Comparison of ENCODE assay signal across 9 mouse cellular contexts in the genomic region with DNA sequence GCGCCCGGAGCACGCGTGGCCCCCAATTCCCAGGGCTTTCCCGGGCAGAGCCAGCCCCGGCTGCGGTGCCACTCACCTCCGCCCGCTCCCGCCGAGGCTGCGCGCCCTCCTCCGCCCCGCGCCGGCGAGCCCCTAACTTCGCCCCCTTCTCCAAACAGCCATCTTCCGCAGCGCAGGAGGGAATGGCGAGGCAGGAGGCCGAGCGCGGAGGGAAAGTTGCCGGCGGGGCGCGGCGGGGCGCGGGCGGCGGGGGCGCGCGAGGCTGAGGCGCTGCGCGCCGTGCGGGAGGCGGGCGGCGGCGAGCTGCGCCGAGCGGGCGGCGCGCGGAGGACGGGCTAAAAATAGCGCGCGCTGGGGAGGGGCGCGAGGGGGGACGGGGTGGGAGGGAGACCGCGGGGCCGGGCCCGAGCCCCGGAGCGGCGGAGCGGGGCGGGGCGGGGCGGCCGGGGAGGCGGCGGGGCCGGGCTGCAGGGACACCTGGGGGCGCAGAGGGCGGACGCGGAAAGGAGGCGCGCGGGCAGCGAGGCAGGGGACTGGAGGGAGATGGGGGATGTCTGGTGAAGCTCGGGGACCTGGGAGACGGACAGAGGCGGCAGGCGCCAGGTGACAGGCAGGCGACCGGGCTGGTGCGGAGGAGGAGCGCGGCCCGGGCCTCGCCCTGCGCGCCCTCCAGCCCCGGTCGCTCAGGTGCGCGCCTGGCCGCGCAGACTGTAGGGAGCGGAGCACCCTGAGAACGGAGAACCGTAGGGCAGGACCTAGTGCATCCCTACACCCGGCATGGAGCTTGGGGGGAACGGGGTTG. TPM values are rescaled to one million over a fixed set of nuclear protein-coding genes. Genes with fewer than 3 reads are reported as not detected.
DNase-seq lines count a peak whose midpoint lies in the region; ATAC-seq and TF ChIP-seq lines count a peak whose summit lies in the region.
"Had no signal": no experiment of that assay in that cellular context is flagged by ENCODE, and none has a peak within 500 bp of the region (broad histone marks: within the 10 kb centered on the region; RNA-seq: fewer than 3 reads in every experiment).

No protein-coding gene starts in this region.

- no peaks in the 10 kb centered on the region for H3K9me3 ChIP-seq in kidney, embryonic 15.5 days (replicated peaks)
- H3K9me3 ChIP-seq in intestine, postnatal 0 days (ENCODE audit: control insufficient read depth), result no peaks in the 10 kb centered on the region
- no peaks in the 10 kb centered on the region for H3K9me3 ChIP-seq in liver, embryonic 15.5 days (replicated peaks)

- peak; percentile 90 for ATAC-seq in kidney, embryonic 15.5 days (replicated peaks; ENCODE audit: low FRiP score)
- ATAC-seq in intestine, postnatal 0 days, result peak; percentile 49
- no peak for ATAC-seq in liver, embryonic 15.5 days (ENCODE audit: insufficient read depth)
- ATAC-seq: Patski had no signal

- H3K4me1 ChIP-seq in kidney, embryonic 15.5 days, result peaks cover 7% of the 10 kb centered on the region
- H3K4me1 ChIP-seq in intestine, postnatal 0 days (replicated peaks; ENCODE audit: control insufficient read depth, insufficient read depth, low read length), result no peaks in the 10 kb centered on the region
- no peaks in the 10 kb centered on the region for H3K4me1 ChIP-seq in liver, embryonic 15.5 days (replicated peaks)

- WGBS in kidney, embryonic 15.5 days, result under 1% methylated on average over 105 of the region's 107 CpGs
- WGBS in intestine, postnatal 0 days, result under 1% methylated on average over 65 of the region's 107 CpGs
- WGBS in liver, embryonic 15.5 days (ENCODE audit: insufficient replicate concordance), result under 1% methylated on average over 106 of the region's 107 CpGs

- peak overlapping the region; percentile 97 for H3K4me2 ChIP-seq in kidney, embryonic 15.5 days
- peak overlapping the region; percentile 95 for H3K4me2 ChIP-seq in intestine, postnatal 0 days (replicated peaks; ENCODE audit: low read depth)
- peak overlapping the region; percentile 66 for H3K4me2 ChIP-seq in liver, embryonic 15.5 days

- H3K36me3 ChIP-seq in kidney, embryonic 15.5 days, result no peaks in the 10 kb centered on the region
- no peaks in the 10 kb centered on the region for H3K36me3 ChIP-seq in intestine, postnatal 0 days (ENCODE audit: control insufficient read depth, insufficient read depth)
- H3K36me3 ChIP-seq in liver, embryonic 15.5 days (replicated peaks), result no peaks in the 10 kb centered on the region

- DNase-seq in kidney, adult 18-20 months, result no peak
- peak; percentile 56 for DNase-seq in cerebellum, adult 9-10 months
- peak; percentile 20 to 21 for DNase-seq in frontal cortex, postnatal 25 days (ENCODE audit: low spot score in 2 of 2)
- peak; percentile 77 for DNase-seq in retina, postnatal 1 day
- DNase-seq in urinary bladder, postnatal 10 days (ENCODE audit: low spot score), result no peak

- H3K4me3 ChIP-seq in kidney, embryonic 15.5 days (replicated peaks), result peak overlapping the region; percentile 73
- peak overlapping the region; percentile 63 for H3K4me3 ChIP-seq in intestine, postnatal 0 days (ENCODE audit: low read depth, low read length)
- H3K4me3 ChIP-seq in liver, embryonic 15.5 days (replicated peaks), result peak overlapping the region; percentile 51

- H3K27ac ChIP-seq in kidney, embryonic 15.5 days, result peak overlapping the region; percentile 32; the same call in 1 of the 2 replicates
- no peak overlapping the region for H3K27ac ChIP-seq in intestine, postnatal 0 days (ENCODE audit: low read depth, low read length)
- no peak overlapping the region for H3K27ac ChIP-seq in liver, embryonic 15.5 days (replicated peaks)

- TF ChIP-seq CTCF in intestine, postnatal 0 days (IDR thresholded peaks at IDR 0.05; ENCODE audit: low read depth), result no peak

- peaks cover 30% of the 10 kb centered on the region for H3K27me3 ChIP-seq in kidney, embryonic 15.5 days
- peaks cover 9% of the 10 kb centered on the region for H3K27me3 ChIP-seq in intestine, postnatal 0 days (replicated peaks; ENCODE audit: control insufficient read depth, insufficient read depth, low read length)
- H3K27me3 ChIP-seq in liver, embryonic 15.5 days, result peaks cover 41% of the 10 kb centered on the region

- H3K9ac ChIP-seq in kidney, embryonic 15.5 days, result peak overlapping the region; percentile 61
- peak overlapping the region; percentile 31; the same call in 1 of the 2 replicates for H3K9ac ChIP-seq in intestine, postnatal 0 days (ENCODE audit: low read depth, low read length)
- H3K9ac ChIP-seq in liver, embryonic 15.5 days, result no peak overlapping the region

RNA-seq across cellular contexts. Expression of a gene that starts 10.0 kb away (rescaled TPM):
- 4.9 and 5.1 TPM in 2 replicates for polyA plus RNA-seq in kidney, embryonic 15.5 days (2015; fragmentation: Nextera tagmentation; extraction: Ambion mirVana)
- polyA plus RNA-seq in intestine, postnatal 0 days (2015; fragmentation: Nextera tagmentation; extraction: Ambion mirVana), result 1.4 and 1.6 TPM in 2 replicates
- polyA plus RNA-seq in liver, embryonic 15.5 days (2015; fragmentation: Nextera tagmentation; extraction: Ambion mirVana), result 1.5 and 1.6 TPM in 2 replicates

Comparison
In these comparisons a context has a peak if more than half of its experiments do, and no peak if none do; other contexts are left out.
1. DNase-seq: peak in cerebellum, adult 9-10 months (single experiment), frontal cortex, postnatal 25 days (2 of 2) and retina, postnatal 1 day (single experiment); none in kidney, adult 18-20 months (single experiment) and urinary bladder, postnatal 10 days (single experiment).
2. Peak in every context shown above with its lines, with median percentiles within 50 percentile points of each other: H3K4me2 ChIP-seq and H3K4me3 ChIP-seq.